Mouse (Mus musculus) granulocyte monocyte progenitor cell, adult 5-6 weeks (primary cell): ENCODE data around the gene Zfand3. TPM values are rescaled to one million over a fixed set of nuclear protein-coding genes. Genes with fewer than 3 reads are reported as not detected.

Experiments used
- ATAC-seq: replicated peaks from 2 replicates; pipeline ENCODE4 v1.8.0; 2016; ENCODE audit warnings: mild to moderate bottlenecking, moderate TSS enrichment, inconsistent platforms; ENCODE audit not compliant: poor library complexity, severe bottlenecking
- total RNA-seq, 2 experiments: library from RNA; stranded (forward) in 1 of 2; stranded (reverse) in 1 of 2; fragments of 200-712, 200-1000 nt in 1 of 2; fragments of >200 nt in 1 of 2; fragmentation: Nextera tagmentation in 1 of 2; gene quantifications; 2 replicates each; pipeline ENCODE4 v1.2.3; 2014 to 2017

Gene Zfand3
- total RNA-seq, 2 experiments from 2014 or later, result 6.7 to 22.3 TPM

GRCm38 (mm10) chr17:30245308-30245706, 240.8 kb downstream of the Zfand3 start:
- no peak for ATAC-seq

GRCm38 (mm10) chr17:30253028-30253427, 248.5 kb downstream of the Zfand3 start:
- ATAC-seq, result no peak

- no peak for ATAC-seq
These were observed 249.4 kb downstream of the Zfand3 start for GRCm38 (mm10) chr17:30253924-30254323.

- no peak for ATAC-seq
These were observed 251.5 kb downstream of the Zfand3 start for GRCm38 (mm10) chr17:30255928-30256560.

GRCm38 (mm10) chr17:30258480-30258879, 253.9 kb downstream of the Zfand3 start:
- no peak for ATAC-seq

- ATAC-seq, result no peak
These were observed 255.4 kb downstream of the Zfand3 start for GRCm38 (mm10) chr17:30259938-30260337.

Other genes with a start within 250 kb of the Zfand3 start
- gene Mdga1, start 34.6 kb upstream of the Zfand3 start, total RNA-seq (2014; fragmentation: Nextera tagmentation), result 14.8 and 15.7 TPM in 2 replicates
- gene Mdga1, start 34.6 kb upstream of the Zfand3 start, total RNA-seq (2017), result 4.0 and 7.8 TPM in 2 replicates